Comparison of ENCODE assay signal across 12 mouse cellular contexts in the genomic region with DNA sequence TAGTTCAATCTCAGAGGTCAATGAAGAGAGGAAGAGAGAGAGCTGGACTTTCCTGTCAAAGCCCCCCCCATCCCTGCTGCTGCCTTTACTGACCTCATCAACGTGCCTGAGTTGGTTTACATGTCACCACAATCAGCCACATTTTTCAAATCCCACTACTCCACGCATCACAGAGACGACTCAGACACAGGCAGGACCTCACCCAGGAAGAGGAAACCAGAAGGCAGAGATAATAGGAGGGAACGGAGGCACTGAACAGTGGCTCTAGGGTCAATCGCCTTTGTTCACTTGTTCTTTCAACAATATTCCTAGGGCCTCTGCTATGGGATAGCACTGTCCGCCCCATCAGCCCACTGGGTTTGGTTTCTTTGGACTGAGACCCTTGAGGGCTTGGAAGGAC.
"Had no signal": no experiment of that assay in that cellular context is flagged by ENCODE, and none has a peak within 500 bp of the region (broad histone marks: within the 10 kb centered on the region; RNA-seq: fewer than 3 reads in every experiment).

No protein-coding gene starts in this region.

- H3K36me3 ChIP-seq: intestine, embryonic 15.5 days; liver, embryonic 15.5 days had no signal

- H3K4me2 ChIP-seq: liver, embryonic 15.5 days had no signal

- H3K9ac ChIP-seq: intestine, embryonic 15.5 days; liver, embryonic 15.5 days had no signal

- H3K27ac ChIP-seq: hindbrain, postnatal 0 days; intestine, embryonic 15.5 days; layer of hippocampus, adult 2 months; liver, embryonic 15.5 days; stomach, postnatal 0 days had no signal

- H3K9me3 ChIP-seq: intestine, embryonic 15.5 days; liver, embryonic 15.5 days had no signal

- H3K4me3 ChIP-seq: layer of hippocampus, adult 2 months; liver, embryonic 15.5 days had no signal

- ATAC-seq: hindbrain, postnatal 0 days; intestine, embryonic 15.5 days; midbrain, embryonic 16.5 days had no signal

- DNase-seq: kidney, adult 18-20 months; kidney, postnatal 10 days; kidney, postnatal 4 days; liver; lung, adult 2 months; lung, postnatal 36 days had no signal
